Mouse (Mus musculus): ENCODE measurements around the gene Cadm2.

The Cadm2 gene

DNA sequence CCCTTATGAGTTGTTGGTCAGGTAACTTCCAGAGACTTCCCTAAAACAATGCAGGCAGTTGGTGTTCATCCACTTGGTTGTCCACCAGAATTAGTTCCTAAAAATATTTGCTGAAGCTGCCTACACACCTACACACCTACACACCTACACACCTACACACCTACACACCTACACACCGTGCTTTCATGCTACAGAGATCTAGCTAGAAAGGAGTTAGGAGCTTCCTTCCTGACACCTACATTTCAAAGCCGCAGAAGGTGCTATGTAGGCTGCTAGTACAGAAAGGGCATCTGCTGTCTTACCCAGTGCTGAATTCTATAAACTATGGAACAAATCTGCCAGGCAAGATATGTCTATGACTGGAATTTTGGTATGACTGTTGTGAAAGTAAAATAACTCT lies 872.2 kb downstream of the Cadm2 start:
- no peak for DNase-seq (ENCODE audit: low spot score in 2 of 2)

DNA sequence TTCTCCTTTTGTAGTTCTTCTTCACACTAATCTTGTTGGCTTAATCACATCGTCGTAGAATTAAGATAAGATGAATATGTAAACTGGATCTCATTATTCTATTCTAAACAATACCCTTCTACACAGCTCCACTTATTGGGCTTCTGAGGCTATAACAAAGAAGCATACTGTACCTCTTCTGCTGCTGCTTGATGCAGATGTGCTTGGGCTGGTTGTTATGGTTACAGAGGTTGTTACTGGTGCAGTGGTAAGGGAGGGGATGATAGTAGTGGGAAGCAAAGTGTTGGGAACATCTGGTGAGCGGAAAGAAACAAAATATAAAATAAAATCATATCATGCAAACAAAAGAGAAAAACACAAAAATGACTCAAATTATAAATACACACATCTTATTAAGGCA lies 889.5 kb downstream of the Cadm2 start:
- no peak for DNase-seq (ENCODE audit: low spot score in 2 of 2)

DNA sequence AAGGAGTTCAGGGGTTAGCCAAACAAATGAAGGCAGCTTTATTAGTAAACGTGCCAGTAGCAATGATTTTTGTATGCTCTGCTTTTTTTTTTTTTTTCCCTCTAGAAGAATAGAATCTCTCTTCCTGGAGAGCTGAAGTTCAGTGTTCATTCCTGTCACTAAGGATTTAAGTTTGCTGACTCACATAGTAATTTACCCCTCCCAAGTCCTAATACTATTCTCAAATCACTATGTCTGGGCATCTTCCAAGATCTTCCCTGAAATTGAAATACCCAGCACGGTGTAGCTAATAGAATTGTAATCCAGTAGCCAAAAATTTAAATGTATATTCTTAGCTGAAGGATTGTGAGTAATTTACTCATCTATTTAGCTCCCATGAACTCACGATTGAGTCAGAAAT lies 914.2 kb downstream of the Cadm2 start:
- no peak for DNase-seq (ENCODE audit: low spot score in 2 of 2)

- DNase-seq (ENCODE audit: low spot score in 2 of 2): no peak
These were observed 925.9 kb downstream of the Cadm2 start for GRCm38 (mm10) chr16:66694783-66695182.

GRCm38 (mm10) chr16:66677241-66677640 lies 943.5 kb downstream of the Cadm2 start:
- DNase-seq (ENCODE audit: low spot score in 2 of 2): no peak

DNA sequence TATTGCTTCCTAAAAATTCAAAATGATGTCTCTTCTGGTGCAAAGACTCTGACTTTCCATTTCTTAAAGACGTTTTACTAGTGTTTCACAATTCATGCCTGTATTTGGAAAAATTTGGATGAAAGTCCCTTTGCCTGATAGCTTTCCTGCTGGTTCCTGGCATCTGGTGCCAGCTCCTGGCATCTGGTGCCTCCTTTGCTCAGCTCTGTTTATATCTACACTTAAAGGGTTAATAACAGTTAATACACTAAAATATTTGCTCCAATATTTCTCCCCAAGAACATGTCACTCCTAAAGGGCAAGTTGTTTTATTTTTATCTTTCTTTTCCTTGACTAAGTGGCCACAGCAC lies 969.7 kb downstream of the Cadm2 start:
- no peak for DNase-seq (ENCODE audit: low spot score in 2 of 2)

GRCm38 (mm10) chr16:66650348-66651012 lies 970.2 kb downstream of the Cadm2 start:
- DNase-seq (ENCODE audit: low spot score in 2 of 2): no peak

DNA sequence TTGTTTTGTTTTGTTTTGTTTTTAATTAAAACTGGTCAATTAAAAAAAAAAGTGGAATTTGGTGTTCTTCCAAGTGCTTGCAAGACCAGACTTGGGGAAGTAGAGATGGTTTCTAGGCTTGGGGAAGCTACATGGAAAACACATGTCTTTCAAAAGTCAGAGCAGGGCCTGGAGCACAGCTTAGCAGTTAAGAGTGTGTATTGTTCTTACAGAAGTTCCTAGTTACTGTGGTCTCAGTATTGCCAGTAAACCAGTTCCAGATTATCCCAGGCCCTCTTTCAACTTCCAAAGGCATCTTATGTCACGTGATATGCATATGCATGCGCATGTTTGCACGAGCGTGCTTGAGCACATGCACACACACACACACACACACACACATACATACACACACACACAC lies 972.9 kb downstream of the Cadm2 start:
- no peak for DNase-seq (ENCODE audit: low spot score in 2 of 2)

GRCm38 (mm10) chr16:66643606-66644005 lies 977.1 kb downstream of the Cadm2 start:
- no peak for DNase-seq (ENCODE audit: low spot score in 2 of 2)

DNA sequence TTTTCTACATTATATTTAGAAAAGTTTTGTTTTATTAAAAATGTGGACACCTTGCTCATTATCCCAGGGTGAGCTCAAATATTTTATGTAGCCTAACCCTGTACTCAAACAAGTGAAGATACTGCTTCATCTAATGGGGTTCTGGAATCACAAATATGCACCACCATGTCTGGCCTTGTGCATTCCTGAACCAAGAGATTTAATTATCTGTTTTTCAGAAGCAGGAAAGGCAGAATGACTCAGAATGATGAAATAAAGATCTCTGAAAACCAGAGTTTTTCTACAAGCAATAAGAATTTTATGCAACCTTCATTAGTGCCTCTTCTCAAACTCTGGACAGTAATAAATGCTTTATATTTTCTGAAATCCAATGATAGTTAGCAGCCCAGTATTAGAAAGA lies 993.2 kb downstream of the Cadm2 start:
- no peak for DNase-seq (ENCODE audit: low spot score in 2 of 2)

DNA sequence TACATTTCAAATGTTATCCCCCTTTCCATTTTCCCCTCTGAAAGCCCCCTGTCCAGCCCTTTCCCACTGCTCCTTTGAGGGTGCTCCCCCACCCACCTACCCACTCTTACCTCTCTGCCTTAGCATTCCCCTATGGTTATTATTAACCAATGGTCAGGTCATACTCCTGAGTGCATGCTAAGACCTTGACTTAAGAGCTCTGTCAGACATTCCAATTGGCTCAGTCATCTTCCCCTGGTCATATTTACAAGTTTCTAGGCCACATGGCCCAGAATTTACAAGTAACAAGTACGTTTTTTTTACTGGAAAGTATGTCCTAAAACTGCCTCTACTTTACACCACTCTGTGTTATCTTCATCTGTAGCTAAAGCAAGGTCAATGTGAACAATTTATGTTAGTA lies 998.3 kb downstream of the Cadm2 start:
- DNase-seq (ENCODE audit: low spot score in 2 of 2): no peak

DNA sequence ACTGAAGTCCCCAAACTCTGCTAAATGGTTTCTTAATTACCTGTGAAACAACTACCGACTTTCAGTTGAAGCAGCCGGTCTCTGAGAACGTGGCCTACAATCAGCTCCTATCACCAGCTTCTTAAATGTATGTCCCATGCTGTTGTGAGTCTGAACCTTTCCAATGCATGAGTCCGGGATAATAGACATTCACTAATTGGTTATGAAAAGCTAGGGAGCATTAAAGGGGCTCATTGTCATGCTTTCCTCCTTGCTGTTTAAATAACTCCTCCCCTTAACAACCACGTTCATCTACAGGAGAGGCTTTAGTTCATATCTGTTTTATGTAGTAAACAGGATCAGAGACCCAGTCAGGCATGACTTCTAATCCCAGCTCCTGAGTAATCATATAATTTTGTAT lies 1008.1 kb downstream of the Cadm2 start:
- no peak for DNase-seq (ENCODE audit: low spot score in 2 of 2)

Data from urinary bladder, adult 18-20 months (tissue).